Mouse (Mus musculus) thymus, adult 2 months (tissue): ENCODE measurements around the gene Smad5.

ENCODE experiments used
- CTCF ChIP-seq: fragments of 200-500 bp; IDR thresholded peaks from 2 replicates; pipeline ENCODE4 v1.5.1; 2012; ENCODE audit warnings: mild to moderate bottlenecking, control low read depth, low read length, moderate library complexity, borderline replicate concordance; ENCODE audit not compliant: control insufficient read depth, poor library complexity, insufficient read depth; ENCODE audit errors: extremely low read depth
- POLR2A ChIP-seq: fragments of 200-500 bp; IDR thresholded peaks from 2 replicates; pipeline ENCODE4 v1.6.1; 2012; ENCODE audit warnings: mild to moderate bottlenecking, low read length, control low read depth, moderate library complexity; ENCODE audit not compliant: control insufficient read depth, poor library complexity, insufficient read depth; ENCODE audit errors: extremely low read depth

DNA sequence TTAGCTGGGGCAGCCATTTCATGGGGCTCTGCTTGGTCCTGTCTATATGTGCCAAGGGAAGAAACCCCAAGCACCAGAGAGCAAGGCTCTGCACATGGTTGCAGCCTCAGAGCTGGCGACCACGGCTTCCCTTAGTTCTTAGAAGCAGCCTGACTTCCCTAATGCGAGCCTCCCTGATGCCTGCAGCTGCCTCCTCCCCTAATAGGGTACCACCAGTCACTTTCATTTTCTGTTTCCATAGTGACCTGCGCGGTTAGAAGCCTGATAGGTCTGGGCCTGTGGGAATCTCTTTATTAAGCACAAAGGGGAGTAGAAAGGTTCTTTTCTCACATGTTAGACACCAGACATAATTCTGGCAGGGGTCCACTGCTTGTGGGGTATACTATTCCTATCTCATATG lies 71.5 kb downstream of the Smad5 start:
- TF ChIP-seq CTCF (no peak), POLR2A (no peak)
